Mouse (Mus musculus) myocyte (in vitro differentiated cells): ENCODE results near the gene Shf. TPM values are rescaled to one million over a fixed set of nuclear protein-coding genes. Genes with fewer than 3 reads are reported as not detected.
A peak's percentile ranks its signal among the peaks of the same experiment; 100 is the strongest.

Experiments
- H3K27me3 ChIP-seq: one replicate; pipeline ENCODE4 v1.6.1; 2011; ENCODE audit not compliant: control insufficient read depth, insufficient read depth, insufficient read length
- H3K36me3 ChIP-seq: one replicate; pipeline ENCODE4 v1.6.1; 2011; ENCODE audit not compliant: control insufficient read depth, insufficient read depth
- H3K4me2 ChIP-seq: one replicate; pipeline ENCODE4 v1.6.1; 2011; ENCODE audit warnings: low read depth, control low read depth
- H3K4me3 ChIP-seq: one replicate; pipeline ENCODE4 v1.5.1; 2011; ENCODE audit warnings: mild to moderate bottlenecking, control low read depth, moderate library complexity
- H3K79me2 ChIP-seq: one replicate; pipeline ENCODE4 v1.6.1; 2011; ENCODE audit not compliant: control insufficient read depth, insufficient read depth
- H3ac ChIP-seq: one replicate; pipeline ENCODE4 v1.6.1; 2011; ENCODE audit not compliant: control insufficient read depth, insufficient read length
- CEBPB ChIP-seq: IDR thresholded peaks from 2 replicates; pipeline ENCODE4 v1.6.1; 2011; ENCODE audit warnings: mild to moderate bottlenecking, moderate library complexity; ENCODE audit not compliant: poor library complexity, insufficient read depth, severe bottlenecking
- E2F4 ChIP-seq: IDR thresholded peaks from one replicate; pipeline ENCODE4 v1.6.1; 2011; ENCODE audit warnings: mild to moderate bottlenecking, control low read depth, moderate library complexity; ENCODE audit not compliant: insufficient read depth
- MAX ChIP-seq: IDR thresholded peaks from one replicate; pipeline ENCODE4 v1.6.1; 2011; ENCODE audit warnings: low read depth, mild to moderate bottlenecking, control low read depth
- MYOD1 ChIP-seq, 3 experiments: IDR thresholded peaks; one replicate each; pipeline ENCODE4 v1.6.1; 2011; ENCODE audit warnings: control low read depth in 2 of 3, low read depth in 2 of 3, mild to moderate bottlenecking in 2 of 3, moderate library complexity in 1 of 3; ENCODE audit not compliant: insufficient read length in 2 of 3, control insufficient read depth in 1 of 3
- MYOG ChIP-seq, 3 experiments: IDR thresholded peaks; one replicate each; pipeline ENCODE4 v1.6.1; 2011; ENCODE audit warnings: control low read depth in 2 of 3, low read depth in 2 of 3, mild to moderate bottlenecking in 2 of 3; ENCODE audit not compliant: insufficient read length in 2 of 3, control insufficient read depth in 1 of 3, insufficient read depth in 1 of 3
- POLR2A ChIP-seq: IDR thresholded peaks from one replicate; pipeline ENCODE4 v1.6.1; 2011; ENCODE audit warnings: low read depth, mild to moderate bottlenecking, control low read depth, moderate library complexity; ENCODE audit not compliant: insufficient read length
- POLR2AphosphoS2 ChIP-seq: IDR thresholded peaks from one replicate; pipeline ENCODE4 v1.6.1; 2011; ENCODE audit warnings: low read depth, control low read depth; ENCODE audit not compliant: insufficient read length
- REST ChIP-seq: IDR thresholded peaks from one replicate; pipeline ENCODE4 v1.6.1; 2011; ENCODE audit warnings: mild to moderate bottlenecking, control low read depth, moderate library complexity; ENCODE audit not compliant: insufficient read depth, insufficient read length
- SRF ChIP-seq: IDR thresholded peaks from one replicate; pipeline ENCODE4 v1.6.1; 2011; ENCODE audit warnings: low read depth; ENCODE audit not compliant: control insufficient read depth, insufficient read length
- TCF12 ChIP-seq: IDR thresholded peaks from one replicate; pipeline ENCODE4 v1.6.1; 2011; ENCODE audit warnings: mild to moderate bottlenecking, control low read depth; ENCODE audit not compliant: poor library complexity, insufficient read depth, severe bottlenecking
- TCF3 ChIP-seq: IDR thresholded peaks from one replicate; pipeline ENCODE4 v1.6.1; 2011; ENCODE audit warnings: low read depth, control low read depth; ENCODE audit not compliant: insufficient read length
- USF1 ChIP-seq: IDR thresholded peaks from one replicate; pipeline ENCODE4 v1.6.1; 2011; ENCODE audit warnings: low read depth, mild to moderate bottlenecking, control low read depth, moderate library complexity
- polyA plus RNA-seq: library from polyadenylated mRNA; unstranded; fragments of >200 nt; fragmentation: generic; extraction: Trizol; gene quantifications from one replicate; pipeline ENCODE4 v1.2.1, GENCODE M21; 2012; ENCODE audit warnings: missing spikeins

Gene Shf
- polyA plus RNA-seq, 1 experiment: 48.5 TPM

DNA sequence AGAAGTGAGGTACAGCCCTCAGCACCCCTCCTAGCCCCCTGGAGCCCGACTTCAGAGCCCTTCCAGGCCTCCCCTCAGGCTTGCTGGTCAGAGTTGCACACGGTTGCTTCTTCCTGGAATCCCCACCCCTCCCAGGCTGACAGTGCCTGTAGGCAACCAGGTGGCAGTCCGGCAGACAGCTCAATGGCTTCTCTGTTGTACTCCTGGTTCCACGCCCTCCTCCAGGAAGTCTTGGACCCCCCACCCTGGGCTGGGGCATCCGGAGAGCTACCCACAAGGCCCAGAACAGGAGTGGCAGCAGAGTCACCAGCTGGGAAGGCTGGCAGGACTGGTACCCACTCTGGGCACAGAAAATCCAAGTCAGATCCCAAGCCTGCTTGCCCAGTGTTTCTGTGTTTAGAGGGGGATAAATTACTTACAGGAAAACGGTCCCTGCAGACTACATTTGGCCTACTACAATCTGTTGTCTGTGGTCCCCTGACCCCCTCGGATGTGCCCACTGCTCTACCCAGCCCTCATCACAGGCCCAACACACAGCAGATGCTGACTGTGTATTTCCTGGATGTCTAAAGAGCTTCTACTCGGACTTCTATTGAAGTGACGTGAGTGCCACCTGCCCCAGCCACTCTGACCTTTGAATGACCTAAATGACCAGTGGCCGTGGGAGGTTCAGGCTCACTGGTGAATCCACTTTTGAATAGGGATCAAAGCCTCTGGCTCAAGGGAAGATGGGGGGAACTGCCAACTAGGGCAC is 6.9 kb downstream of the Shf start:
- TF ChIP-seq MYOG (IDR thresholded peaks at IDR 0.05; ENCODE audit: control insufficient read depth in 1 of 3, insufficient read depth in 1 of 3, insufficient read length in 2 of 3, low read depth in 2 of 3): peak in 1 of 3 experiments; percentile 74
- peak in 1 of 3 experiments; percentile 59 for TF ChIP-seq MYOD1 (IDR thresholded peaks at IDR 0.05; ENCODE audit: control insufficient read depth in 1 of 3, insufficient read length in 2 of 3, low read depth in 2 of 3)
- no peak for TF ChIP-seq CEBPB

GRCm38 (mm10) chr2:122361181-122361580 is 7.8 kb downstream of the Shf start:
- Histone ChIP-seq H3K36me3 (no peaks in the 10 kb centered on the region), H3ac (no peak overlapping the region), H3K4me2 (no peak overlapping the region), H3K4me3 (no peak overlapping the region), H3K27me3 (no peaks in the 10 kb centered on the region), H3K79me2 (peaks cover 31% of the 10 kb centered on the region)
- TF ChIP-seq REST (no peak), CEBPB (no peak), POLR2A (no peak), E2F4 (no peak), MYOG (IDR thresholded peaks at IDR 0.05; ENCODE audit: control insufficient read depth in 1 of 3, insufficient read depth in 1 of 3, insufficient read length in 2 of 3, low read depth in 2 of 3) (no peak), MAX (no peak), SRF (no peak), MYOD1 (IDR thresholded peaks at IDR 0.05; ENCODE audit: control insufficient read depth in 1 of 3, insufficient read length in 2 of 3, low read depth in 2 of 3) (no peak), POLR2AphosphoS2 (no peak), USF1 (no peak), TCF3 (no peak), TCF12 (no peak)

More for the DNA sequence above, 6.9 kb downstream of the Shf start:
- Histone ChIP-seq H3ac (no peak overlapping the region), H3K4me3 (no peak overlapping the region), H3K79me2 (peaks cover 40% of the 10 kb centered on the region), H3K27me3 (no peaks in the 10 kb centered on the region), H3K36me3 (no peaks in the 10 kb centered on the region), H3K4me2 (no peak overlapping the region)

GRCm38 (mm10) chr2:122360310-122360709 is 8.7 kb downstream of the Shf start:
- no peak overlapping the region for H3K4me2 ChIP-seq
- H3K27me3 ChIP-seq: no peaks in the 10 kb centered on the region
- H3ac ChIP-seq: no peak overlapping the region
- no peak overlapping the region for H3K4me3 ChIP-seq
- TF ChIP-seq CEBPB (no peak), MYOG (IDR thresholded peaks at IDR 0.05; ENCODE audit: control insufficient read depth in 1 of 3, insufficient read depth in 1 of 3, insufficient read length in 2 of 3, low read depth in 2 of 3) (peak in 2 of 3 experiments; percentile 29 to 77), TCF12 (no peak), E2F4 (no peak), MYOD1 (IDR thresholded peaks at IDR 0.05; ENCODE audit: control insufficient read depth in 1 of 3, insufficient read length in 2 of 3, low read depth in 2 of 3) (peak in 2 of 3 experiments; percentile 27 to 46)
- H3K36me3 ChIP-seq: peaks cover 3% of the 10 kb centered on the region
- H3K79me2 ChIP-seq: peaks cover 23% of the 10 kb centered on the region

DNA sequence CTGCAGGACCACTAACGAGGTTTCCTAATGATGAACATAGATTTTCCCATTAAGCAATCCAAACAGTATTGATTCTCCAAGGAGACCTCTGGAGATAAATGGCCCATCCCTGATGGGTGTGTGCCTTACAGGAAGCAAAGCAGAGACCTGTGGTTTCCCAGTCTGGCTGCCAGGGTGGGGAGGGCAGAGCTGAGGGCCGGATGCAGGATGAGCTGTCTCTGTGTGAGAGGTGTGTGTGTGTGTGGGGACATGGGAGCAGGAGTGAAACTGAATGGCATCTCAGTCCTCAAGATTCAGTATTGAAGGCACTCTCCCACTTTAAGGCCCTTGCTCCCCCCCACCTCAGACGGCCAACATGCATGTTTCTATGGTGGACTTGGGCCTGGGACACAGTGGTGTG is 12.8 kb downstream of the Shf start:
- Histone ChIP-seq H3K4me2 (peak overlapping the region; percentile 47), H3K4me3 (no peak overlapping the region), H3K27me3 (no peaks in the 10 kb centered on the region), H3ac (no peak overlapping the region), H3K79me2 (peaks cover 8% of the 10 kb centered on the region), H3K36me3 (peaks cover 10% of the 10 kb centered on the region)
- TF ChIP-seq CEBPB (no peak), TCF3 (no peak), USF1 (no peak), MYOD1 (IDR thresholded peaks at IDR 0.05; ENCODE audit: control insufficient read depth in 1 of 3, insufficient read length in 2 of 3, low read depth in 2 of 3) (no peak), SRF (no peak), E2F4 (no peak), MYOG (IDR thresholded peaks at IDR 0.05; ENCODE audit: control insufficient read depth in 1 of 3, insufficient read depth in 1 of 3, insufficient read length in 2 of 3, low read depth in 2 of 3) (no peak), POLR2AphosphoS2 (no peak), MAX (no peak), POLR2A (no peak), TCF12 (no peak)

DNA sequence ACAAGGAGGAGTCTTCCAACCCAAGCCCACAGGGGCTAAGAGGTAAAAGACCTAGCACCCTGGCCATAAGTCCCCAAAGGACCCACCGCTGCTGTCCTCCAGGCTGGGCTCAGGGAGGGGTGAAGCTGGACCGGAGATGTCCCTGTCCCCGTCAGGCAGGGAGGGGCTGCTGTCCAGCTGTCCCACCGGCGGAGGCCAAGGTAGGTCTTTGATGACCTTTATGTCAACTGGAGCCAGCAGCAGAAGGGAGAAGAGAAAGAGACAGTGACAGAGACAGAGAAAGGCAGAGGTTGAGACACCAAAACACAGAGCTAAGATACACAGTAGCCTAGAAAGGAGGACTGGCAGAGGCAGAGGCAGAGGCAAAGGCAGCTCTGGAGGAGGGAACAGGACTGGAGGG is 13.6 kb downstream of the Shf start:
- no peak overlapping the region for H3K4me2 ChIP-seq
- H3K4me3 ChIP-seq: no peak overlapping the region
- H3K27me3 ChIP-seq: no peaks in the 10 kb centered on the region
- H3K36me3 ChIP-seq: peaks cover 10% of the 10 kb centered on the region
- H3K79me2 ChIP-seq: peaks cover under 1% of the 10 kb centered on the region
- H3ac ChIP-seq: no peak overlapping the region
- TF ChIP-seq MYOD1 (IDR thresholded peaks at IDR 0.05; ENCODE audit: control insufficient read depth in 1 of 3, insufficient read length in 2 of 3, low read depth in 2 of 3) (no peak), SRF (no peak), REST (no peak), POLR2AphosphoS2 (no peak), MYOG (IDR thresholded peaks at IDR 0.05; ENCODE audit: control insufficient read depth in 1 of 3, insufficient read depth in 1 of 3, insufficient read length in 2 of 3, low read depth in 2 of 3) (no peak), E2F4 (no peak), POLR2A (no peak), TCF12 (no peak), USF1 (no peak), MAX (no peak), TCF3 (no peak), CEBPB (no peak)
